Mouse (Mus musculus): ENCODE measurements at regions not wholly inside any gene's neighbourhood (a gene's known extent, or its start where the extent isn't known, plus 50 kb on each side); places are given as distances from the start of the nearest gene placed in this dataset.
A peak's percentile ranks its signal among the peaks of the same experiment; 100 is the strongest.

DNA sequence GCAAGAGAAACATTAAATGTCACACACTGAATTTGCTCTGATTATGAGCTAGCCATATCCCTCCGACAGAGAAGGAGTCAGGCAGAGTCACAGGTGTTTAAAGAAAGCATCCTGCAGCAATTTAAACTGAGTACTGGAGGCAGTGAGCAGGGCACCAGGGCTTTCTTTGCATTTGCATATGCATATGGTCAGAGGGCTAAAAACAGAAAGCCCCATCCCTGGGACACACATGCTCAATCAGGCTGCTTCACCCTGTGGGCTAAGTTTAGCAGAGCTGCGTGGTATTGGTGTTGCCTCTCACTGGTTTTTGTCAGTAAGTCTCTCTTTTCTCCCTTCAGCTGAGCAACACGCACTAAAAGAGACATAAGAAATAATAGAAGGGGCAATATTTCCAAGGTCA lies 289.9 kb upstream of the Rps6ka3 start:
- ATAC-seq (replicated peaks; ENCODE audit: low FRiP score, low TSS enrichment, poor library complexity, severe bottlenecking), result no peak

DNA sequence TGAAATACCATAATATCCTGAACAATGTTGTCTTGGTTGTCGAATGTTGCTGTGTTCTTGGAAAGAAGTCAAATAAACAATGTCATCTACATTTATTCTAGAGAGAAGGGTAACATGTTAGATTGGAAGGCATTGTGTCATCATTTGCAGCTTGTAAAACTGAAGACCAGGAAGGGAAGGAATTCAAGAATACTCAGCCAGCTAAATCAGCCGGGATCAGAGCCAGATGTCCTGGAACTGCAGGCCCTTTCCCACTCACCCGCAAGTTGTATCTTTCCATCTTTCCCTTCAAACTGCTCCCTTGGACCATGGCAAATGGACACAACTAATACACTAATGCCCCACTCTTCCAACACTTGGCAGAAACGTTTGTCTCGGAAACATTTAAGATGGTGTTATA lies 288.7 kb upstream of the Rps6ka3 start:
- no peak for ATAC-seq (replicated peaks; ENCODE audit: low FRiP score, low TSS enrichment, poor library complexity, severe bottlenecking)

DNA sequence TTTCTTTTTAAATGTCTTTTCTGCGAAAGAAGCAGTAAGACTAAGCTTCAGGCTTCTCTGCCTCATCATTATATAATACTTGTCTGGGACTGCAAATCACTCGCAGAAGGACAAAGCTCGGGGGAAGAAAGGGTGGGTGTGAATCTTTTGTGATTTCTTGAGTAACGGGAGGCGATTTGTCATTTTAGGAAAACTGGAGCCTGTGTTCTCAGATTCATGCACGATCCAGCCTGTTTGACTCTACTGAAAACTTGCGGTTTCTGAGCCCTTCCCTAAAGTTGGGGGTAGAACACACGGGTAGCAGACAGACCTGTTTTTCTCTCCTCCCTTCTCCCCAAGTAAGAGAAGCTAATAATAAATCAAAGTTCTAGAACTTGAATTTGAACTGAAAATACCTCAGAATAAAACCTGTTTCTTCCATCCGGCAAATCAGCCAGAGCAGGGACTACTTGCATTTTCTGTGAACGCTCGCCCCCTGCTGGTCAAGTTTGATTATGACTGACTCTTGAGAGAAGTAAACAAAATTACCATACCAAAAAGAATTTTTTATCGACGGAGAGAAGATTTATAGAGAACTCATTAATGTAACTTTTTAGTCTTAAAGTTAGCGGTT lies 288.2 kb upstream of the Rps6ka3 start:
- ATAC-seq (replicated peaks; ENCODE audit: low FRiP score, low TSS enrichment, poor library complexity, severe bottlenecking), result peak; percentile 68; the same call in 1 of the 2 replicates

DNA sequence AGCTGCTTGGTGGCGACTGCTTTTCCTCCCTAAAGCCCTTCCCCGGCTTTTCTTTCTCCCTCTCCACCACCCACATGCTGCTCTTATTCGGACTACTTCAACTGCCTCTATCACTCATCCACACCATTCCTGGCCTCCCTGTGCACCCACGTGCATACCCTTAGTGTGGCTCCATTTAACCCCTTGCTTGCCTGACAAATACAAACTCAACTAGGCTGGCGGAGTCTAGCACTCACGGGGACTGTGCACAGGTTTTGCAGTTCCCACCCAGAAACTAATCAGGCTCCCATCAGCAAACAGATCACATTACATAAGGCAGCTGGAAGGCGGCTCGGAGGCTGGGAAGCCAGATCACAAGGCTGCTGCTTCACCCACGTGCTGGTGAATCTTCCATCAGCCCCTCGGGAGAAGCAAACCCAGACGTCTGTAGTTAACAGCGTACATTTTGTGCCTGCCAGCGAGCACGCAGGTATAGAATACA lies 287.0 kb upstream of the Rps6ka3 start:
- no peak for ATAC-seq (replicated peaks; ENCODE audit: low FRiP score, low TSS enrichment, poor library complexity, severe bottlenecking)

DNA sequence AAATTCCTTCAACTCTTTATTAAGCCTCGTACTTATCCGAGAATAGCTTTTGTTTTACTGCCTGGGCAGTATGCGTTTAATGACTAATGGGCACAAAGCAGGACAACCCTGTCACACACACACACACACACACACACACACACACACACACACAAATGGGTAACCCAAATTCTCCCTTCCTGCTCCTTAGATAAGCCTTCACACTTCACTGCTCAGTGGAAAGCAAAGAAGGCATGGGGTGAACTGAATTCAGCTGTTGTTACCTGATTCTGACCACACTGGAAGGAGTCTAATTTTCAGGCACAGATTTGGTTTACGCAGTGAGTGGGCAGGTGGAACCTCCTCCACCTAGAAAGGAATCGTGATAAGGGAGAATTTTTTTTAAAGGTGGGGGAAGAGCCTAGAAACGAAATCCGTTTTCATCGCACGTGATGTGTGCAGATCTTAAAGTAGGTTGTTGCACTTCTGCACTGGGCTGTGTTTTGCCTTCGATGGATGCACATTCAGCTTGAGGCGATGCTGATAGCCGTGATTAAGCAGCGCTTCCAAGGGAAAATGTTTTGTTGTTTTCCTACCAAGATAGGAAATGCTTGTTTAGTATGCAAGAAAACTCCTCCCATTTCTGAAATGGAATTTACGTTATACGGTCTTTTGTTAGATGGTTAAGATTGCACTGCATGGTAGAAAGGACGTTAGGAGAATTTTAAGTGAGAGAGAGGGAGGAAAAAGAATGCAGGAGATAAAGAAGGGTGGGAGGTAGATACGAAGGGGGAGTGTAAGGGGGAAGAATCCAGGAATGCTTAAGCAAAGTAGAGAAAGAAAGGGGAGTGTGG lies 286.2 kb upstream of the Rps6ka3 start:
- no peak for ATAC-seq (replicated peaks; ENCODE audit: low FRiP score, low TSS enrichment, poor library complexity, severe bottlenecking)

DNA sequence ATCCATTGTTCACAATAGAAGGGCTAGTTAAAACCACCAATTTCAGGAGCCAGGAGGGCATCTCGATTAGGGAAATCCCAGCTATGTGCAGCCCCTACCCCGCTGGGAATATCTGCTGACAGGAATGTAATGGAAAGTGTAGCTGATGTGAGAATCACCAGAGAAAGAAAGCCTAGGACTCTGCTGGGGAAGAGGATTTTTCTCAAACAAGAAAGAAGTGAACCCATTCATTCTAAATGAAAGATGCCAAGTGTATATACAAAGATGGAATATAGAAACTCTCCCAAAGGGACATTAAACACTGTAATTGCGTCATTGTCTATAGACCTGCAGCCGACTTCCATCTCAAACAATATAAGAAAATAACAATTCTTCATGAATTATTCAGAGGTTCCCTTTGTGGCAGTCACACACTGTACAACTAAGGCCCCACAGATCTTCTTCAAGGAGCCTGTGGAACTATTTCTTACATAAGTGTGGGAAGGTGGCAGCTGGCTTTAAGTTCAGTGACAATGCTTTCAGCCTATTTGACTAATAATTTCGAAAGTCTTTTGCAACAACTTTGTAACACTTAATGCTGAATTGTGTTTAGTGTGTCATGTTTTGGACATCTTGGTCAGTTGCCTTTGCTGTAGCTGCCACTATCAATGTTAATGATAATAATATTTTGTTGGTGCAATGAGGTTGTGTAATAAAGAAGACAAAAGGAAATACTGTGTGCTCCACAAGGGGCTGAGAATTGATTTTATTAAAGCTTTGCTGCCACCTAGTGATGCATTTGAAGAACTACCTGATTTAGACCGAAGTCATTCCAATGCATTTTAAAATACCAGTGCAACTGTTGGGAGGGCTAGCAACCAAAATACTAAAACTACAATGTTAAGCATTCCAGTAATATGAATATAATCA lies 285.4 kb upstream of the Rps6ka3 start:
- peak; percentile 52; the same call in 1 of the 2 replicates for ATAC-seq (replicated peaks; ENCODE audit: low FRiP score, low TSS enrichment, poor library complexity, severe bottlenecking)

DNA sequence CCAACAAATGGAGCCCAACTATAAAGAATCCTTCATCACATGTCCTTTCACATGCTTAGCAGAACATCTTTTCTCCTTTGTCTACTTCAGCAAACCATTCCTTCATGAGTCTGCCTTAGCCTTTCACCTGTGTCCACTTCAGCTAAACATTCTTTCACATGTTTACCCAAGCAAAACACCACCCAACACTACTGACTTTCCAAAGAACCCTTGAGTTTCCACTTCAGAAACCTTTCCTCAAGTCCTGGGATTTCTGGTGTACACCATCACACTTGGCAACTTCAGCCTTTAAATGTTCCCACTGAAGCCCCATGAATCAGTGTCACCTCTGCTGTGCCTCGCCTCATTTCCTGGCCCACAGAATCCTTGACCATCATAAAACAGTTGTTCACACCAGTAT lies 278.2 kb upstream of the Rps6ka3 start:
- ATAC-seq (replicated peaks; ENCODE audit: low FRiP score, low TSS enrichment, poor library complexity, severe bottlenecking), result no peak

DNA sequence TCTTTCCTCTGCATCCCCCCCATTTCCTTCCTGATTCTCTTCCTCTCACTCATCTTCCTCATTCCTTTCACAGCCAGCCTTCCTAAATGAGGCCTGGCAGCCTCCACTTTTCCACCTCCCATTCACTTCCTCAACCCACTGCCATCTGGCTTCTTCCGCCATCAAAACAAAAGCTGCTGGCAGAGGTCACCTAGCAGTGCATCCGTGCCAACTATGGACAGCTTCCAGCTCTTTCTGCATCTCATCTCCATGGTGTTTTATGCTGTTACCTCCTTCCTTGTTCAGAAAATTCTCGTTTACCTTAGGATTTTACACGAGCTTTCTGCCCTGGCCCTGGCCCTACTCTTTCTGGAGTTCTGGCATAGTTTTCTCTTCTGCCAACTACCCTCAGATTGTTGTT lies 262.9 kb upstream of the Rps6ka3 start:
- ATAC-seq (replicated peaks; ENCODE audit: low FRiP score, low TSS enrichment, poor library complexity, severe bottlenecking), result no peak

DNA sequence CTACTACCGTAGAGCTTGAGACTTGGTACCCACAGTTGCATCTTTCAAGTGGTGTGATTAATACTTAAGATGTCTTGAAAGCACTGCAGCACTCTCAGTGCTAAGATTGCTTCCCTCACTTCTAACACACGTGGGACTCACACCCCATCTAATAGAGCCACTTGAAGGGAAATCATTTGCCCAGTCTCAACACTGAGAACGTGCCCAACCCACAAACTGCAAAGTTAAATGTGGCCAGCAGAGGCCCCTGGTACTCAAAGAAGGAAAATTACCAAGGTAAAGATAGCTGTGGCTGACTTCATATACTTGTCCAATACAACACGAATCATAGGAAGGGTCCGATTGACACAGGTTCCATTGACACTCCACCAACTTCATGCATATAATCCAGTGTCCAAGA lies 238.4 kb upstream of the Rps6ka3 start:
- no peak for ATAC-seq (replicated peaks; ENCODE audit: low FRiP score, low TSS enrichment, poor library complexity, severe bottlenecking)

DNA sequence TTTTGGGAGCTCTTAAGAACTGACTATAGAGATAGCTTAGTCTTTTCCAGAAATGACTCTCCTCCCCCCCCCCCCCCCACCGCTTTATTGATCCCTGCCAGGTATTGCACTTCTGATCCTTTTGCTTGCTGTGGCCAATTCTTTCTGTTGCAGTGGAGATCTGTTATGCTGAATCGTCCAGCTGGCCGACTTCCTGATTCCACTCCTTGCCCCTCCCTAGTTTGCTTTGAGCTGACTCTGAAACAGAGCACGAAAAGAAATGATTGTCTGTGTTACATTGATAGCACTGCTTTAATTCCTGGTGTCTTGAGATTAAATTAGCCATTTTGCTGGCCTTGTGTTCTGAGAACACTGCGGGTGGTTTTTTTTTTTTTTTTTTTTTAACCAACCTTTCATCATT lies 233.5 kb upstream of the Rps6ka3 start:
- no peak for ATAC-seq (replicated peaks; ENCODE audit: low FRiP score, low TSS enrichment, poor library complexity, severe bottlenecking)

DNA sequence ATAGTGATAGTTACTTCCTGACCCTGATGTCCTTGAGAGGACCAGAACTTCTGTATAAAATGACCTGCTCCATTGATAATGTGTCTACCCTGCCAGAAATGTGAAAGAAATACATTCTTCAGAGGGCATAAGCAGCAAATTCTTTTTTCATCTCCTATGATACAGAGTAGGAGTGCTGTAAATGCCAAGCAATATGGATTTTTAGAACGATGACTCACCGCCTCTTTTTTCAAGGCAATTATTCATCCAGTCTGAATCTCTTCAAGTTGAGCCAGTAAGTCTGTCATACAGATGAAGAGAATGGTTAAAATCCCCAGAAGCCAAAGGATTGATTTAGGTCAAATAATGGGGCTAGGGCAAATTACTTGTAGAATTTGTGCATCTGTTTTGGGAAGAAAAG lies 225.4 kb upstream of the Rps6ka3 start:
- no peak for ATAC-seq (replicated peaks; ENCODE audit: low FRiP score, low TSS enrichment, poor library complexity, severe bottlenecking)

DNA sequence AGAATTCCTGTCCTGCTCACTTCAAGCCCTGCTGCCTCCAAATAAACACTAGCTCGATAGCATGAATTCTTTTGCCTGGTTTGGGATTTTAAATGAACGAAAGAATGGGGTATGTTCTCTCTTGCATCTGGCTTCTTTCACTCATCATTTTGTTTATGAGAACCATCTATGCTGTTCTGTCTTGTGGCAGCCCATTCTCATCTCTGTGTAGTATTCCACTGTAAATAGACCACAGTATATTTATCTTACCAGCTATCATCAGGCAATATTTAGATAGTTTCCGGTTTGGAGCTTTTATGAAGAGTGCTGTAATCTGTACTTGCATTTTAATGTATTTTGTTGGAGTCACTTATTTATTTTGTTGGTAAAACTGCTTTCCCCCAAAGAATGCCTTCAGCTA lies 222.4 kb upstream of the Rps6ka3 start:
- ATAC-seq (replicated peaks; ENCODE audit: low FRiP score, low TSS enrichment, poor library complexity, severe bottlenecking), result no peak

DNA sequence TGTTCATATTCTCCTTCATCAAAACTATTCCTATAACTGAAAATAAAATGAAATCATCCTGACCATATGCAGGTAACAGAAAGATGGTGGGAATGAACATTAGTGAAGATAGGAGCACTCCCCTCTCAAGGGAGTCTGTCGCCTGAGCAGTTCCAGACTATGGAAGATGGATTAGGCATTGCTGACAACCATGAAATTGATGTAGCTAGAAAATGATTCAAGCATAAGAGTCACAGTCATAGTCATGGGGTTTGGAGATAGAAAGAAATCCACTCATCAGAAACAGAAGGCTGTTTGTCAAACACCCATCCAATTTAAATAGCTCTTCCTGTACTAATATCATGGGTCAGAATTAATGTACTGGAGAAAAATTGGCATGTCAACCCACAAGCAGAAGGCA lies 191.2 kb upstream of the Rps6ka3 start:
- no peak for ATAC-seq (replicated peaks; ENCODE audit: low FRiP score, low TSS enrichment, poor library complexity, severe bottlenecking)

DNA sequence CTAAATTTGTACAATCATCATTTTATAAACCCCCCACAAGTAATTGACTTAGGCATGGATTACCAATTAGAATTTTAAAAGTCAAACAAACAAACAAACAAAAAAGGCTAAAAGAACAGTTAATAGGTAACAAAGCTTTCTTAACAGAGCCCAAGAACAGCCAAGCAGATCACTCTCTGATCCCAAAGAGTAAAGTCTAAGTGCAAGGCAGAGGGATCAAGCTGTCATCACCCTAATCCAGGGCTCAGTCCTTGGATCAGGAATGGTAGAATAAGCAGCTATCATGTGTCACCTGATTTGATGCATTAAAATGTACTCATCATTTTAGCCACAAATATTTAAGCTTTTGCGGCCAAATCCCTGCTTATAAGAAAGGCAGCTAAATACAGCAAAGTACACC lies 183.8 kb upstream of the Rps6ka3 start:
- ATAC-seq (replicated peaks; ENCODE audit: low FRiP score, low TSS enrichment, poor library complexity, severe bottlenecking), result no peak

DNA sequence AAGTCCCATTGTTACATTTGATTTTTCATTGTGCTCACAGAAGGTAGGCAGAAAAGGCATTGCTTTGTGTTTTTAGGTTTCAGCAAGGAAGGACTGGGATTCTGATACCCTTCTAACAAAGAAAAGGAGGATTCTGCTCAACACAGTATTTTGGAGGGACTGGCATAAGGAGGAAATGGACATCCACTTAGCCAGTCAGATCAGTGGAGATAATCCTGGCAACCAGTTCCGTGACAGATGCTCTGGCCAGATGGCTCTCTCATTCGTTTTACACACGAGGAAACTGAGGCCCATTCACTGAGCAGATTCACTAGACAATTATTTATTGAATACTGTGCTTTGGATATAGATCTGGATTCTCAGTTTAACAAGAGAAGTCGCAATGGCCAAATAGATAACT lies 178.2 kb upstream of the Rps6ka3 start:
- no peak for ATAC-seq (replicated peaks; ENCODE audit: low FRiP score, low TSS enrichment, poor library complexity, severe bottlenecking)

DNA sequence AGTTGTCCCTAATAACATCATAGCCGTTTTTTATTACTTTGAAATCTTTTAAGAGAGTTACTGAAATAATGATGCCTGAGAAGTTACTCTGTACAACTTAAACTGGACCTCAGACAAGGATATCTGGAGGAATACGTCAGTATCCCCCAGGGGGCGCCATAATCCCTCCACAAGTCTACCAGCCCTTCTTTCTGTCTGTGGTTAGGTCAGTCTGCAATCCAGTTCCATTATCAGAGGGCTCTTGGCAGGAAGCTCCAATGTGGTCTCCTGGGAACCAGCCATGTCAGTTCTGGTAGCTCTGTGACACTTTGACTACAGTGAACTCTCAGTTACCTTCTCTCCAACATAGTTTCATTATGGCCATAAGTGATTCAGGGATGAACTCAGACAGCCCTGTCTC lies 166.7 kb upstream of the Rps6ka3 start:
- ATAC-seq (replicated peaks; ENCODE audit: low FRiP score, low TSS enrichment, poor library complexity, severe bottlenecking), result peak; percentile 96

DNA sequence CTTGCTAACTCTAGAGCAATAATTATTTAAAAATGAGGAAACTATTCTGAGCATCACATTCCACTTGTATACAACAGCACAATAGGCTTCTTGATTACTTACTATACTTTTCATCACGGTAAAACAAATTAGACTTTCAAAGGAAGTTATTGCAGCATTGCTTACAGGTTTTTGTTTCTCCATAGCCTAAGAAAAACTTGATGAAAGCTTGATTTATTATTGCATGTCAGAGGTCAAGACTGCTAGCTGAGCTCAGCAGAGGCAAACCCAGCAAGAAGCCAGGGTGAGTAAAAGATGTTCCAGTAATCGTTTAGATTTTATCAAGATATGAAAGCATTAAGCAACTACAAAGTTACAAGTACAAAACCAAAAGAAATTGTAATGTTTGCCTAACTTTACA lies 162.2 kb upstream of the Rps6ka3 start:
- ATAC-seq (replicated peaks; ENCODE audit: low FRiP score, low TSS enrichment, poor library complexity, severe bottlenecking), result no peak

DNA sequence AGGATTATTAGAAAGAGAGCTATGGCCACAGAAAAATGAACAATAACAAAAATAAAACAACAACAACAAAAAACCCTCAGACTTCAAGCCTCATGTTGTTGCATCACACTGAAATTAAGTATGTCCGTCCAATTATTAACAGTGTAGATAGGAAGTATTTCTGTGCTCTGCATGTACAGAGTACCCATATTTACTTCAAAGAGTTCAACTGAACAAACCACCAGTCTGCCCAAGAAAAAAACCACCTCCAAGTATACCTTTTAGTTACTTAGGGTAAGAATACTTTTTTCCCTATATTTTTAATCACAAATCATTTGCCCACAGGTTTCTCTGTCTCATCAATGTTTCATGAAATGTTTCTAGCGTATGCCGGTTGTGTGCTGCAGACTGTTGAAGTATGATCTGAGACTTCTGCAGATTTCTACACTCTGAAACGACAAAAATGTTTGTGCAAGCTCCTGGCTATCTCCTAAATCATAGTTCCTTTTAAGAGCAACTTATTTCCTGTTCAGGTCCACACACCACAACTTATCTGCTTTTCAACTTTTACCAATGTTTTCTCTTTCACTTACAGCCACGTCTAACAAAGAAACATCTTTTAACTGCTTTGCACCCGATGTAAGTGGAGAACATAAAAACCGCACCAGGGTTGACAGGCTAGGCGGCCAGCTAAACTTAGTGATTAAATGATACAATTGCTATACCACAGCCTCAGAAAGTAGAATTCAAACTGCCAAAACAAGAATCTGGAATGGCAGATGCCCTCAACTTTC lies 154.2 kb upstream of the Rps6ka3 start:
- ATAC-seq (replicated peaks; ENCODE audit: low FRiP score, low TSS enrichment, poor library complexity, severe bottlenecking), result peak; percentile 44; the same call in 1 of the 2 replicates

DNA sequence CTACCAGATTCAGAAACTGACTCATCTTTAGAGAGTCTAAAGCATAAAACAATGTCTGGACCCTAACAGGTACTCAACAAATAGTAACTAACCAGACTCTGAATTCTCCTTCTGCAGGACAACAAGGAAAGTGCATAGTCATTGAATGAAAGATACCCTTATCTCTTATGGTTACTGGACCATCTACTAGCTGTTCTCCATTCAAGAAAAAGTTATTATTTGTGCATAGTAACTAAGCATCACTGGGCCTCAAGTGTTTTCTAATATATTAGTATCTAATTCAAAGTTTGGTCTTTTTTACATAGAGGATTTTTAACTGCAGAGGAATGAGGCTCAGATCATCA lies 153.7 kb upstream of the Rps6ka3 start:
- peak; percentile 73 for ATAC-seq (replicated peaks; ENCODE audit: low FRiP score, low TSS enrichment, poor library complexity, severe bottlenecking)

DNA sequence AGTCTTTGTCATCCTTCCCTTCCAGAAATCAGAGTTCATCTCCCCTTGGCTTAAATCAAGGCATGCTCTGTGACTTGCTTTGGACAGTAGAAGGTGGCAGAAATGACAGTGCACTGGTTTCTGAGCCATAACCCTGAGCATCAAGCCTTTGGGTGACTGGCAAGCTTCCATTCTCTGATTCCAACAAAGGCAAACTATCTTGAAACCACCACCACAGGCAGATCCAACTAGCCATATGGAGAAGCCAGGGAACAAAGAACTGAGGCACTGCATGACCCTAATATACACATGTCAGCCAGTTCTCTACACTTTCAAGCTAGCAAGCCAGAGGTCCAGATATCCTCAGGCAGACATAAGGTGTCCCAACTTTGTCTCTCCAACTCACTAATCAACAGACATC lies 151.2 kb upstream of the Rps6ka3 start:
- no peak for ATAC-seq (replicated peaks; ENCODE audit: low FRiP score, low TSS enrichment, poor library complexity, severe bottlenecking)
